Mouse (Mus musculus) G1E-ER4 (cell line): ENCODE data around the gene Zscan26. TPM values are rescaled to one million over a fixed set of nuclear protein-coding genes. Genes with fewer than 3 reads are reported as not detected.
"Not testable (repeated sequence)": the region's sequence is repeated elsewhere in the genome, so short reads cannot be mapped to it uniquely, and the experiment has no call there.

Experiments used
- GATA1 ChIP-seq: IDR thresholded peaks from one replicate; pipeline ENCODE4 v1.8.0; 2012; ENCODE audit warnings: low read length, inconsistent platforms
- polyA plus RNA-seq: library from polyadenylated mRNA; stranded (reverse); fragments of >175 nt; gene quantifications from 2 replicates; pipeline ENCODE4 v1.2.3, GENCODE M21; 2012

The Zscan26 gene
- polyA plus RNA-seq, result 2.7 and 3.1 TPM in 2 replicates

- no peak for TF ChIP-seq GATA1
Observed at GRCm38 (mm10) chr13:21453449-21453848, at the start of gene Zscan26. Gene Zscan26, minus strand, starts transcription at chr13:21453730.

DNA sequence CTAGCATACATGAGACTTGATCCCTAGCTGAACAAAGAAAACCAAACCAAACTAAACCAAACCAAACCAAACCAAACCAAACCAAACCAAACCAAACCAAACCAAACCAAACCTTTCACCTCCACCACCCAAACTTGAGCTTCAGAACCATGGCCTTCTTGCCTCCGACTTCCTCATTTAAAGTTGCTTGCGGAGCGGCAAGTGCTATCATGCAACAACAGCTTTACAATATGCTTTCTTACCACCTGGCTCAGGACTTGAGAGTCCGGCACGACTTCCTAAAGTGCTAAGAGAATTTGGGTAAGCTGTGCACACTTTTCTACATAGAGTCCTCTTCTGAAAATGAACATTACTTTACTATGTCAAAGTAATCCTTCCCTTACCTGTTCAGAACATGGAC lies 48.8 kb upstream of the Zscan26 start:
- no peak for TF ChIP-seq GATA1

DNA sequence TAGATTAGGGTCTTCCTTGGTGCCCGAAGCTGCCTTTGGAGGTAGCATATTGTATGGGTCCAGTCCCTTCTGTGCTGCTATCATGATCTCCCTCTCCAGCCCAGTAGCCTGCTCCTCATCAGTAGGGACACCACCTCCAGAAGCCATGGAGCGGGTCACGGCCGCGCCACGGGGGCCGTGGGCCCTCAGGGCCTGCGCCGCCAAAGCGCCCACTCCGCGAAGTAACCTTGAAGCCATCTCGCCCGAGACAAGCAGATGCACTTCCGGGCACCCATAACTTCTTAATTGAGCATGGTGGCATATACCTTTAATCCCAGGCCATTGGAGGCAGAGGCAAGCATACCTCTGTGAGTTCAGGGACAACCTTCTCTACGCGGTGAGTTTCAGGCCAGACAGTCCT lies 47.7 kb upstream of the Zscan26 start, which contains the start of gene Gm11273:
Gene Gm11273, minus strand, starts transcription at position 237 of the 400 bp plus-strand sequence.
- TF ChIP-seq GATA1, result not testable (repeated sequence)

GRCm38 (mm10) chr13:21495080-21495479 lies 41.5 kb upstream of the Zscan26 start, which contains the start of gene AK157302:
Gene AK157302, plus strand, starts transcription at chr13:21495223.
- TF ChIP-seq GATA1, result no peak

- TF ChIP-seq GATA1, result no peak
Observed at GRCm38 (mm10) chr13:21492847-21493246, 39.3 kb upstream of the Zscan26 start.

- no peak for TF ChIP-seq GATA1
Observed at GRCm38 (mm10) chr13:21486881-21487280, 33.4 kb upstream of the Zscan26 start.

DNA sequence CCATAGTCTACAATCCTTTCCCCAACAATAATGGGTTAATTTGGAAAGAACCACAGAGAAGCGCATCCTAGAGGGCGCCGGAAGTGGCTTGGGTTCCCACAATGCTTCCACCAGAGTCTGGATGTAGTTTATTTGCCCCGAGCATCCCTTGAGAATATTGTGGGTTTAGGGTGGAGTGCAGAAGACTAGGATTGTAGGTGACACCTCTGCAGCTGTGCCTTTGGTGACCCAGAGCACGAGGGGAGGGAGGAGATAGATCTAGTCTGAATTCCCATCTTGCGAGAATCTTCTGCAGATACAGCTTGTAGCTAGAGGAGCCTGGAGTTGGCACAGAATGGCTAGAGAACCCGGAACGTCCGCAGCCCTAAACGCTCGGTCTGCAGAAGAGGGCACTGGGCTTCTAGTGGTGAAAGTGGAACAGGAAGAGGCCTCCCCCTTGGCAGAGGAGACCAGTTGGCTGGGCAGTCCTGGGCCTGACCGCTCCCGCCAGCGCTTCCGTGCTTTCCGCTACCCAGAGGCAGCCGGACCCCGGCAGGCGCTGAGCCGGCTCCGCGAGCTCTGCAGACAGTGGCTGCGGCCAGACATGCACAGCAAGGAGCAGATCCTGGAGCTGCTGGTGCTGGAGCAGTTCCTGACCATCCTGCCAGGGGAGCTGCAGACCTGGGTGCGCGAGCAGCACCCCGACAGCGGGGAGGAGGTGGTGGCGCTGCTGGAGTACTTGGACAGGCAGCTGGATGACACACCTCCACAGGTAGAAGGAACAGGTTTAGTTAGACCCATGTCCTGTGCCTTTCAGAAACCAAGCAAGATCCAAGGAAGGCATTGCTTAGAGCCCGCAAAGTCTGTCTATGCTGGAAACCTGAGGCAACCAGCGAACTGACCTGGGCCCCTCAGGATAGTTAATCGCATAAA lies 25.5 kb upstream of the Zscan26 start, which contains the start of the genes Zkscan4 and Gm10065:
Gene Zkscan4, plus strand, starts transcription at position 149 of the 912 bp plus-strand sequence.
Gene Gm10065, minus strand, starts transcription at position 683 of the 912 bp plus-strand sequence.
- TF ChIP-seq GATA1, result not testable (repeated sequence)

DNA sequence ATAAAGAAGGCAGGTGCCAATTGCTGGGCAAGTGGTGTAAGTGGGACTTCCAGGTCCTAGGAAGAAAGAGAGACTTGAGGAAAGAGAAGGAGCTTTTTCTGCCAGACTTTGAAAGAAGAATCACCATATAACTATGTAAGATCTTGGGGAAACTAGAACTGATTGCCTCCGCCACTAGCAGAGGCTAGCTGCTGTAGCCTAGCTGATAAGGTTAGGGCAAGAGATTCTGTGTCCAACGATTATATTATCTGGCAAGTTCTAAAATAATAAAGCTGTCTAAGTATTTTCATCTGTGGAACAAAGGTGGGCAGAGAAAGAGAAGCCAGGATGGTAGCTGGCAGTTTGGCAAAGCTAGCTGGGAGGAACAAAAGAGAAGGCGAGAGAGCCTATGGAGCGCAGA lies 18.9 kb upstream of the Zscan26 start:
- TF ChIP-seq GATA1, result no peak

DNA sequence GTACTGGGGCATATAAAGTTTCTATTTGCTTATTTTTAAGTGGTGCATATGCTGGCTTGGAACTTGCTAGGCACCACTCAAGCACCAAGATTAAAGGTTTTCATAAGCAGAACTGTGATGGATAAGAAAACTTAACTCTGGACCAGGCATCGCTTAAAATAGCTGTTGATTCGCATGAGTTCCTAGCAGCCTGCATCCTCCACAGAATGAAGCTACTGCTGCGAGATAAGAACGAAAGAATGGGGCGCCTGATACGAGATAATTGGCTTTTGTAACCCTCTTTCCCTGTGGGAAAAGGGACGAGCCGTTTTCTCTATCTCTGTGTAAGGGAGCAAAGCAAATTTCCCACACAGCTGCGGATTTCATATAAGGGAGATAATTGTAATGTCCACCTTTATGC lies 15.6 kb upstream of the Zscan26 start:
- TF ChIP-seq GATA1, result peak; percentile 15

DNA sequence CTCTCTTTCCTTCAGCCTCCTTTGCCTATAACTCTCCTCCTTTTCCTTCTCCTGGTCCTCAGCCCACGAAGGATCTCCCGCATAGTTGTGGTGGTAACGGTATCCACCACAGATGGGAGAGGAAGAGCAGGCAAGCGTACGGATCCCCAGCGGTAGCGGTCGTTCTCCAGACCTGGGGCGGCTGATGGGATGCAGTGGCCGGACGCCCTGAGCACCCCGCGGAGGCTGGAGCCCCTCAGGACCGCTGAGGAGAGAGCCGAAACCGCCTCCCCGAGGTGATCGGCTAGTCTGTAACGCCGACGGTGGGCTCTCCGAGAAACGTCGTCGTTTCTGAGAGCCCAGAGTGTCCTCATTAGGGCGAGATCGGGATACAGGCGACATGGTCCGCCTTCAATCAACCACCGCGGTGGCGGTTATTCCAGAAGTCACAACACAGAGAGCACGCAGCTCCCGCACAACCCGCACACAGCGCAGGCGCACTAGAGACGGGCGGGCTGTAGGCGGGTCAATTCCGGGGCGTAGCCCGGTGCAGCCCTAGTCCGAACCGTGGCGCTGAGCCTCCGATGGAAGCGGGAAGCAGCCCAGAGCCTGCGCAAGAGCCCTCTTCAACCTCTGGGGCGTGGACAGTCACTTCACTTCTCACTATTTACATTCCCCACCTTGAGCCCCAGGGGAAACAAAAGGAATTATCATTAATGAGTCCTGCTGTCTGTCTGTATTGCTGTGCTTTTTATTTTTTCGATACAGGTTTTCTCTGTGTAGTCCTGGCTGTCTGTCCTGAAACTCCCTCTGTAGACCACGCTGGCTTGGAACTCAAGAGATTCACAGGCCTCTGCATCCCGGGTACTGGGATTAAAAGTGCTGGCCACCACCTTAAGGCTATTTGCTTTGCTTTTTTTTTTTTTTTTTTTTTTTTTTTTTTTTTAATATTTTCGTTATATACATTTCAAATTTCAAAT lies 14.8 kb upstream of the Zscan26 start, which contains the start of gene Nkapl:
Gene Nkapl, minus strand, starts transcription at position 449 of the 959 bp plus-strand sequence.
- TF ChIP-seq GATA1, result no peak

DNA sequence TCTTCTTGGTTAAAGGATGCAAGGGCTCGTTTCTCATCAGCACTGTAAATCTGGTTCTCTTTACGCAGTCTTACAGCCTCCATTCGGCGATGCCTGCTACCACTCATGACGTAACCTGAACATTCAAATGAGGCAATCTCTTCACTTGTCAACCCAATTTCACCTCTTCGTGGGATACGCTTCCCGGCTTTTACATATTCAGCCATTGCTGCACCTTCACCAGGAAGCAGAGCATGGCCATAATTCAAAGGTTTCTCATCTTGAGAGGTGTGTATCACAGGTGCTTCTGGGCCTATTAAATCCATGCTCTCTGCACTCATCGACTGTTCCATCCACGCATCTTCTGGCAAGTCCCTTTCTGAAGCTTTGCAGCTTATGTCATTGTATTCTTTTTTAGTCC lies 13.8 kb upstream of the Zscan26 start:
- no peak for TF ChIP-seq GATA1

DNA sequence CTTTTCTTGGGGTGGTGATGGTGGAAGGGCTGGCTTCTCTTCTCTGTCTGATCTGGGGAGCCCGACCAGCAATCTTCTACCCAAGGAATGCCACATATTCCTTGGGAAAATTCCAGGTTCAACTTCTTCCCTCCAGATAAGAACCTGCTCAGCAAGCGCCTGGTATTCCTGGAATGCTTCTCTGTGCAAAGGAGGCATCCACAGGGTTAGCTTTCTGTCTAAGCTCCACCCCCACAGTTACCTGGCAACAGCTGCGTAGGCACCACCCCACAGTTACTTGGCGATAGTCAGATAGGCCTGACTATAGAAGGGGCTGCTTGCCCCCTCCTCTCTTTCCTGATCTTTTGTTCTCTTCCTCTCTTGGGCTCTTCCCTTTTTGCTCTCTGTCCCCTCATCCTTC lies 2.8 kb upstream of the Zscan26 start:
- TF ChIP-seq GATA1, result no peak

DNA sequence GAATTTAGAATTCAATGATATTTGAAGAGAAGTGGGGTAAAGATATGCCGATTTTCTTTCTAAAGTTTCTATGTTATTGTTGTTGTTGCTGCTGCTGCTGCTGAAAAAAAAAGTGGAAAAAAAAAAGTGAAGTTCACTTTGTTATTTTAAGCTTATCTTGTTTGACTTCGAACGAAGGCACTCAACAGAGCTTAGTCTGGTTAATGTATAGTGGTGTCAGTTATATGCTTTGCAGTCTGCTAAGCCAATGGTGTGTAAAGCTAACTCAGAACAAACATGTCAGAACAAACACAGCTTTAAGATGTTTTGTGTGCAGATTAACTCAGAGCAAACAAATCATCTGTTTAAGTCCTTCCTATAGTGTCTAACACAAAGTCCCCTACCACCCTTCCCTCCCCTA lies 603 bp upstream of the Zscan26 start:
- TF ChIP-seq GATA1, result no peak

DNA sequence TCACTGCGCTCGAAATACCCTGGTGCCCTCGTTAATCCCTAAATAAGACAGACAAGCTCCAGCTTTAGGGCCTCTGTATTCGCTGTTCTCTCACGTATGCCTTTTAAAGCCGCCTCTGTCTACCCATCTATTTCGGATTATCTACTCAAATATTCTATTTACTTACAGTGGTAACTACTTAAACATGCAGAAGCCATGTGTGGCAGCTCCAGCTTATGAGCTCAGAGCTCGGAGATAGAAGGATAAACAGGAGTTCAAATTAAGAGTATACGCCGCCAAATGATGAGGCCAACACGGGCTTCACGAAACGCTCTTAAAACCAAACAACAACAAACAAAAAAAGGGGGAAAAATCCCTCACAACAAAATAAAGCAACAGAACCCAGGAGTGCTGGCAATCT lies 488 bp downstream of the Zscan26 start:
- no peak for TF ChIP-seq GATA1

DNA sequence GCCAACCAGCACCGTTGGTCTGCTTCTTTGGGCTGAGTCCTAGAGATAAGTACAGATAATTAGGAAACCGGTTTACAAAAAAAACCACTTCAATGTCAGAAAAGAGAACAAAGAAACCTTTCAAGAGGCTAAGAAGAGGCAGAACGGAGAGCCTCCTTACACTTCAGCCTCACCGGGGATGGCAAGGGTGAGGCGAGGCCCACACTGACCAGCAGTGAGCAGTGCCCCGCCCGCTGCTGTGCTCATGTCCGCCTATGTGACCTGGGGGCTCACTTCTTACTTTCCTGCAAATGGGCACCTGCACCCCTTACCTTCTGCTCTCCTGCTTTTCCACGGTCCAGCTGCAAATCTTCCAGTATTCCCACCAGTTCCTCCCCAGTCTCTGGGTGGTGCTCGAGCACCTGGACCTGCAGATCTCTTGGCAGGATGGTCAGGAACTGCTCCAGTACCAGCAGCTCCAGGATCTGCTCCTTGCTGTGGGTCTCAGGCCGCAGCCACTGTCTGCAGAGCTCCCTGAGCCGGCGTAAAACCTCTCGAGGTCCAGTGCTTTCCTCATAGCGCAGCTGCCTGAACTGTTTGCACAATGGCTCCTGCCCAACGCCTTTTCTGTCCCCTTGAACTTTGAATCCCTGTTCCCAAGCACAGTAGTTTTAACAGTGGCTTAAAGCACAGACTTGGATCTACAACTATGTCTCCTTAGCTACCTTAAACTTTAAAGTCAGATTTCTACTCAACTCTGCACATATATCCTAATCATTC lies 5.5 kb downstream of the Zscan26 start:
- TF ChIP-seq GATA1, result no peak
